Mouse (Mus musculus): ENCODE results near the gene Mthfsd.

Gene Mthfsd

DNA sequence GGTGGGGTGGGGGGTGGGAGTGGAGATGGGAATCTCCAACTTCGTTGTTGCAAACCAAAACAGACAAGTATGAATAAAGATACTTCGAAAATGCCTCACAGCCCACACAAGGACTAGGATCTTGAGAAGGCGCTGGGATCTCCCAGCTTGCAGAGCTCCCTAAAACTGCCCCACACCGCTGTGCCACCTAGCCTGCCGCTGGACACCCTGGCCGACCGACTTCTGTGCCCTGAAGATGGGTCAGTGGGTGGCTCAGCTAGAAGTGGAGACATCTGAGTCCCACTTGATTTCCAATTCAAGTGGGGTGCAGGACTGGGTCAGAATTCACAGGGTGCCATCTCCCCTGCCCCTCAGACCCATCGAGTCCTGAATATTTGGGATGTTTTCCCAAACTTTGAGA, 13.5 kb upstream of the Mthfsd start:
- DNase-seq (ENCODE audit: low spot score in 2 of 2) = no peak

DNA sequence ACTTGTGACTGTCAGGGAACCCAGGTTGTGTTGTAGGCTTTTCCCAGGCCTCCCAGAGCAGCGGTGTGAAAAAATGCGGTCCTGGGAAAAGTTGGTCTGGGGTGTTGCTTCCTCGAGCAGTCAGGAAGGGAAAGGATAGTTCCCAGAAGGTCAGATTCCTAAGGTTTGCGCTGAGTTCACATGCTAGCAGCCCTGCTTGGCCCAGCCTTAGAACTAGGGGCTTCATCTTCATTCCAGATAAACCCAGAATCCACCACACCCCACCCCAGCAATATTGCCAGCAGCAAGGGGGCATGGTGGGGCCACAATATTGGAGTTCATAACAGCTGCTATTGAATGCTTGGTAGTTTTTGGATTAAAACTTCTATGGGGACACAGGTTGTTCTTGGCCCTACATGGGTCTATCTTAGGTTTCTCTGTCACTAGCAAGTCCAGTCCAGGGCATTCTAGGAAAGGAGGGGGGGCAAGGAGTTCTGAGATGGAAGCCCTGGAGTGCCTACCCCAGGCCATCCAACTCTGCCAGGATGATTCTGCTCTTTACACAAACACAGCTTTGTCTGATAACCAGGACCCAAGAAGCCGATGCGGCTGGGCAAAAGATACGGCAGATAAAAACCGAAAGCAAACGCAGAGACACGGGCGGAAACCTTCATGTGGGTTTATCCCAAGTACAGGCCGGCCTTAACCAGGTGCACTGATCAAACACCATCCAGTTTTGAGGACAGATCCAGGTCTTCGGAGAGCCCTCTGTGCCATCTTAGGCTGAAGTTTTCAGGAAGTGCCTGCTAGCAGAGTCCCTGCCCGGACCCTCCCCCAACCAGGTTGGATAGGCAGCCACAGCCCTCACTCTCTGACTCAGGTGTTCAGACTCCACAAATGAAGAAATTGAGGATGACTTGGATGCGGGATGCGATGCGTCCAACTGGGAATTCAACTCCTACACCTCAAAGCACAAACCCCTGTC, 12.5 kb upstream of the Mthfsd start:
- no peak for DNase-seq (ENCODE audit: low spot score in 2 of 2)

DNA sequence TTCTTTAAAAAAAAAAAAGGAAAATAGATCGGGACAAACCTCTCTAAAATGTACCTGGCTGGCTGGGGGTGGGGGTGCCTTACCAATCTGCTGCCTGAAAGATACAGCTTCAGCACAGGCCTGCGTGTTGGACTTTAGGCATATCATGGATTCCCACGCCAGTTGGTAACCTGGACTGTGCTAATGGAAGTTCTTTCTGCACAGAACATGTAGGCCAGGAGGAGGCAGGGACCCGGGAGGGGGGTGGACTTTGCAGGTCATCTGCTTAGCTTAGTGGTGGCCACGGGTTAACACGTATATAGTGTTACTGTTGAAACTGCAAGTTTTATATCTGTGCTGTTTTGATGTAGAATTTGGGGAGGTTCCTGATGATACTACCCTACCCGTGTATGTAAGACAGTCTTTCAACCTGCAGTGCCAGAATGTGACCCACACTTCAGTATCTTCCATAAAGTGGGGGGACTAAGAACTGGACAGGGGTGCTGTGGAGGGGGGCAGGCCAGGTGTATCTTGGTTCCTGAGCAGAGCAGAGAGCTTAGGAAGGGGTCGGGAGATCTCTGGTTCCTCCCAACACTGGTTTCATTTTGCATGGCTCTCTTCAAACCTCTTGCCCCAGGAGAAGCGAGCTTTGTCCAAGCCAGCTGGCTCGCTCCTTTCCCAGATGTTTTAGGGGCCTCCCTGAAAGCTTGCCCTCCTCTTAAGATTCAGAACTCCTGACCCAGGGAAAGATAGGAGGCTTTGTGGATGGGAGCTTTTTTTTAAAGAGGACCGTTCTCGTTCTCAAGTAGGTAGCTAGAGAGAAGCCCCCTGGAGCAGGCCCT, 11.7 kb upstream of the Mthfsd start:
- no peak for DNase-seq (ENCODE audit: low spot score in 2 of 2)

DNA sequence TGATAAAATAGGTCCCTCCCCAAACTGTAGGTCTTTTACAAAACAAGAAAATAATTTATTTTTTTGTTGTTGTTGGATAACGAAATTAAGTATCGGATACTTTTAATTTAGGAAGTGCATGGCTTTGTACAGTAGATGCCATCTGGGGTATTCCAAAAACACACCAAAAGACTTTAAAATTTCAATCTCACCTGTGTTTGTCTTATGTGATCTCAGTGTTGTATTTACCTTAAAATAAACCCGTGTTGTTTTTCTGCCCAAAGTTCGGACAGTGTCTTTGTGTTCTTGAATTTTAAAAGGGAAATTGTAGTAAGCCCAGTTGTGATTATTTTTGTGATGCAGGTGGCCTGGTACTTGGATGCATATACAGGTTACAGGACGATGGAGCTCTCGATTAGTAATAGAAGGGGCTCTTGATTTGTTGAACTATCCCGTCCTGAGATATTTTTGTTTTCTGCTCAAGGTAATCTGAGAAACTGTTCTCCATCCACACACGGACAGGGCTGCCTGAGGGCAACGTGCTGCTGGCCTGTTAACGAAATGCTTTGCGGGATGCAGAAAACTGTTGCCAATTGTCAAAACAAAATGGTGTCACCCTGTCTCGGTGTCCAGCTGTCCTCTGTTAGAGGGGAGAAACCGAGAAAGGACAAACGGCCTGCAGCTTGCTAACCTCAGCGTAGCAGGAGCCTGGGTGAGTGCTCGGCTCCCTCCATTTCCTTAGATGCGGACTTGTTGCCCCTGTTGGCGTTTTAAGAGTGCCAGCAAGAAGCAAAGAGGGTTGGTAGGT, 10.6 kb upstream of the Mthfsd start:
- no peak for DNase-seq (ENCODE audit: low spot score in 2 of 2)

DNA sequence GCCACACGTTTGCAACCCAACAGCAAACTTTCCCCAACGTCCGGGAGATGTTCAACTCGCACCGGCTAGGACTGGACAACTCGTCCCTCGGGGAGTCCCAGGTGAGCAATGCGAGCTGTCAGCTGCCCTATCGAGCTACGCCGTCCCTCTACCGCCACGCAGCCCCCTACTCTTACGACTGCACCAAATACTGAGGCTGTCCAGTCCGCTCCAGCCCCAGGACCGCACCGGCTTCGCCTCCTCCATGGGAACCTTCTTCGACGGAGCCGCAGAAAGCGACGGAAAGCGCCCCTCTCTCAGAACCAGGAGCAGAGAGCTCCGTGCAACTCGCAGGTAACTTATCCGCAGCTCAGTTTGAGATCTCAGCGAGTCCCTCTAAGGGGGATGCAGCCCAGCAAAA, 9.7 kb upstream of the Mthfsd start:
- no peak for DNase-seq (ENCODE audit: low spot score in 2 of 2)

DNA sequence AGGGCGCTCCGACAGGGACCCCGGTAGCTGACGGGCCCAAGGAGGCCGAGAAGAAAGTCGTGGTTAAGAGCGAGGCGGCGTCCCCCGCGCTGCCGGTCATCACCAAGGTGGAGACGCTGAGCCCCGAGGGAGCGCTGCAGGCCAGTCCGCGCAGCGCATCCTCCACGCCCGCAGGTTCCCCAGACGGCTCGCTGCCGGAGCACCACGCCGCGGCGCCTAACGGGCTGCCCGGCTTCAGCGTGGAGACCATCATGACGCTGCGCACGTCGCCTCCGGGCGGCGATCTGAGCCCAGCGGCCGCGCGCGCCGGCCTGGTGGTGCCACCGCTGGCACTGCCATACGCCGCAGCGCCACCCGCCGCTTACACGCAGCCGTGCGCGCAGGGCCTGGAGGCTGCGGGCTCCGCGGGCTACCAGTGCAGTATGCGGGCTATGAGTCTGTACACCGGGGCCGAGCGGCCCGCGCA, 9.0 kb upstream of the Mthfsd start:
- DNase-seq (ENCODE audit: low spot score in 2 of 2) = no peak

DNA sequence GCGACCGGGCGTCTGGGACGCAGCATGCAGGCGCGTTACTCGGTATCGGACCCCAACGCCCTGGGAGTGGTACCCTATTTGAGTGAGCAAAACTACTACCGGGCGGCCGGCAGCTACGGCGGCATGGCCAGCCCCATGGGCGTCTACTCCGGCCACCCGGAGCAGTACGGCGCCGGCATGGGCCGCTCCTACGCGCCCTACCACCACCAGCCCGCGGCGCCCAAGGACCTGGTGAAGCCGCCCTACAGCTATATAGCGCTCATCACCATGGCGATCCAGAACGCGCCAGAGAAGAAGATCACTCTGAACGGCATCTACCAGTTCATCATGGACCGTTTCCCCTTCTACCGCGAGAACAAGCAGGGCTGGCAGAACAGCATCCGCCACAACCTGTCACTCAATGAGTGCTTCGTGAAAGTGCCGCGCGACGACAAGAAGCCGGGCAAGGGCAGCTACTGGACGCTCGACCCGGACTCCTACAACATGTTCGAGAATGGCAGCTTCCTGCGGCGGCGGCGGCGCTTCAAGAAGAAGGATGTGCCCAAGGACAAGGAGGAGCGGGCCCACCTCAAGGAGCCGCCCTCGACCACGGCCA, 8.5 kb upstream of the Mthfsd start:
- no peak for DNase-seq (ENCODE audit: low spot score in 2 of 2)

DNA sequence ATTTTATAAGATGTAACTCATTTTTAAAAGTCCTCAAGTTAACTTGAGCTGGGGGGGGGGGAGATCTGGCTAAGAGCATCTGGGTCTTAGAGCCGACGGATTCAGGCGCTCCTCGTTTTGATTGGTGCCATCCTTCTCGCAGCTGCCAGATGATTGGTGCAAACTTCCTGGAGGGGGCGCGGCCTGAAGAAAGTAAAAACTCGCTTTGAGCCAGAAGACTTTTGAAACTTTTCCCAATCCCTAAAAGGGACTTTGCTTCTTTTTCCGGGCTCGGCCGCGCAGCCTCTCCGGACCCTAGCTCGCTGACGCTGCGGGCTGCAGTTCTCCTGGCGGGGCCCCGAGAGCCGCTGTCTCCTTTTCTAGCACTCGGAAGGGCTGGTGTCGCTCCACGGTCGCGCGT, 7.8 kb upstream of the Mthfsd start, which contains the start of gene Foxc2:
TSS of gene Foxc2 (plus strand) at position 224 of the 400 bp plus-strand sequence.
- peak; percentile 54 to 72 for DNase-seq (ENCODE audit: low spot score in 2 of 2)

DNA sequence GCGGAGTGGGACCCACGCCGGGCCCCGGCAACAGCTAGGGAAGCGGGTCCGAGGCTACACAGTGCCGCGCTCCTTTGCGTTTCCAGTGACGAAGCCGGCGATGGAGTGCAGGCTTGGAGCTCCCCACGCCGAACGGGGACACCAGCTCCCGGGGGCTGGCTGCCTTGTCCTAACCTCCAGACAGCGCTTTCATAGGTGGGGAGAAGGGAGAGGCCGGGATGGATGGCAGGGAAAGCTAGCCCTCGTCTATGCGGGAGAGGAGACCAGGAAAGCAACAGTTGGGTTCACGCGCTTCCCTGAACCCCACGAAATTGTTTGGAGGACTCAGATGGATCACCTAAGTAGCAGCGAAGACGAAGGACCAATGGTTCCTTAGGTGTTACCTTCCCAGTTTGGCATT, 6.9 kb upstream of the Mthfsd start:
- DNase-seq (ENCODE audit: low spot score in 2 of 2) = no peak

DNA sequence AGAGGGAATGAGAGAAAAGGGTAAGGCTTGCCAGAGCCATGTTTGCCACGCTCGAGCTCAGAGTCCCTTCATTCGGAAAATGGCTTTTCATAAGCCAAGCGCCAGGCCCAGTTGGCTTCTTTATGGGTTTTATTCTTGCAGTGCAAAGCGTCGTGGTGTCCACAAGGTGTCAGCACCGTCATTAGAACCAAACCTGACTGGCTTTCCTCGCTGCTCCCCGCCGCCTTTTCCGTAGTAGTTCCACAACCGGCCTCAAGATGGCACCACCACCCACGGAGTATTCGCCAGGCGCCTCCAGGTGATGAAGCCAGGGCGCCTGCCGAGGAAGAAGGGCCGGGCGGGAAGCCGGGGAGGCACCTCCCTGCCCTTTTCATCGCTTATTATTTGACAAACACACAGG, 5.1 kb upstream of the Mthfsd start:
- DNase-seq (ENCODE audit: low spot score in 2 of 2) = peak; percentile 90 to 97

DNA sequence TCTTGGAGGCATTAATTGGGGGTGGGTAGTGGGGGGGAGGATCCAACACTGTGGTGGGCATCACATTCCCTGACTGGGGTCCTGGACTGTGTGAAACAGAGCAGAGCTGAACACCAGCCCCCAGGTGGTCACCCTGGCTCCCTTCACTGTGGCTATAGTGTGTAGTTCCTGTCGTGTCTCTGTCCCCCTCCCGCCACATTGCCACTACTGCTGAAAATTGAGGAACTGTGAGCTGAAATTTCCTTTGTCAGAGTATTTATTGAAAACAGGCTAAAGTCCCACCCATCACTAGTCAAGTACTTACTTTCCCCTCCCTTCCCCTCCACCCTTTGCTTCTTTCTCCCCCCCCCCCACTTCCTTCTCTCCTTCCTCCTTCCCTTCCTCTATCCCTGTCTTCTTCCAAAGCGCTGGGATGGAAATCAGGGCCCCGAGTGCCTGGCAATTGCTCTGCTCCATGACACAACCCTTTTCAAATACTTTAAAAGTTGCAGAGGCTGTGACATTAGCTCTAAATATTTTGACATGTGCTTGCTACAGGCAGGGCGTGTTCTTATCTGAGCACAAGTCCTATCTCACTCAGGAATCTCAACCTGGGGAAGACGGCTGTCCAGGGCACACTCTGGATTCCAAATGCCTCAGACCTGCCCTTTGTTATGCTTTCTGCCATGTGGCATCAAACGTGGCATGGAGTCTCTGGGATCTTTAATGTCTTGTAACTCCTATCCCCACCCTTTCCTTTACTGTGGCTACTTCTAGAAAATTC, 3.1 kb upstream of the Mthfsd start:
- DNase-seq (ENCODE audit: low spot score in 2 of 2) = no peak

DNA sequence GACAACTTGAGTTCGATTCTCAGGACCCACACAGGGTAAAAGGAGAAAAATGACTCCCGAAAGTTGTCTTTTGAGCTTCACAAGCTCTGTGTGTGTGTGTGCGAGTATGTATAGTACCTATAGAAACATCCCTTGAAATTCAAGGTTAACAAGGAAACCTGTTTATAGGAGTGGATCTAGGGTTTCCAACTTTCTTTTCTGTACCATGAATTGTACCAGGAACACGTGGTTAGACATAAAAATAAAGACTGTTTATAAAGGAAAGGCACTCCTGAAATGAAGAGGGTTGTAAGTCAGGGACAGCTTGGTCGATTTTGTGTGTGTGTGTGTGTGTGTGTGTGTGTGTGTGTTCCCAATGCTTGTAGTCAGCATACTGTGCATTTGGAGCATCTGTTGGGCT, 465 bp upstream of the Mthfsd start:
- DNase-seq (ENCODE audit: low spot score in 2 of 2) = no peak

DNA sequence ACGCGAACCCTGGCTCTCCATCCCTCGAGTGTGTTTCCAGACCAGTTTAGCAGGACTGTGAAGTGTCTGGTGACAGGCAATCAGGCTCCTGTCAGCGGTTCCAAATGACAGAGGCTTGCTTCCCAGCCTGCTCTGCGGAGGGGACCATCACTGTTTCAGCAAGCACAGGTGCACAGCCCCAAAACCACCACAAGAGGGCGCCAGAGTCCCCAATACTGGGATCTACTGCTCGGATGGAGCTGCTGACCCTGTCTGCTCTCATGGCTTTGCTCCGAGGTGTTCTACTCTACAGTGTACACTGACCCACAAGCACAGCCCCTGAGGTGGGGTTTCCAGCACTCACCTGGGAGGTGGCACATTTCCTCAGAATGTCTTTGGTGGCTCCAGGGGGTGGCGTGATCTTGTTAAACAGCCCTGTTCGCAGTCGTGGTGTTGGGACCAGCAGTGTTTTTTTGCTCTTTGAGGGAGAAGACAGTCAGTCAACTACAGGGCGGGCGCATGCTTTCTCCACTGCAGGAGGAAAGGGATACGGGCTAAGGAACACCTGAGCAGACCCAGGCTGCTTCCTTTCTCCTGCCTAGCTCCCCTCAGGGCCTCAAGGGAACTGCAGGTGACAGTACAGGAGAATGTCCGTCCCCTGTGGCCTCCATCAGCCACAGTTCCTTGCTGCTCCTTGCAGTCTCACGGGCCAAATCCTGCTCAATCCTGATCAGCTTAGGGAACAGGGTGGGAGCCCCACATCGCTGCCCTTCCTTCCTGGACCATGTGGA, 4.0 kb downstream of the Mthfsd start:
- DNase-seq (ENCODE audit: low spot score in 2 of 2) = peak; percentile 76 to 92

DNA sequence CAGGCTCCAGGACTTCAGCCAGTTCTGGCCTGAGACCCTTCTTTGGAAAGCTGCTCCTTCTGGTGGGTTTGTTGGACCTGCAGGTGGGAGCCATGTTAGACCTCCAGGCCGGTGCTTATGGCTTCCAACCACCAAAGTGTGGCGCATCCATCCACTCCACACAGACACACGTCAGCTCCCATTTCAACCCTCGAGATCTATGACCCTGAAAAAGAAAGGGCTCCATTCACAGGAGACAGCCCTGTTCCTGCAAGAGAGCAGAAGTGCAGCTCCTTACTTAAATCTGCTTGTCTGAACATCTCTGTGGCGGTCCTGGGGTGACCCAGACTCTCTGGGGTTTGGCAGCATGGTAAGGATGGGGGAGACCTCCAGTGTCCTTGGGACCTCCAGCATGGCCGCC, 14.7 kb downstream of the Mthfsd start:
- no peak for DNase-seq (ENCODE audit: low spot score in 2 of 2)

DNA sequence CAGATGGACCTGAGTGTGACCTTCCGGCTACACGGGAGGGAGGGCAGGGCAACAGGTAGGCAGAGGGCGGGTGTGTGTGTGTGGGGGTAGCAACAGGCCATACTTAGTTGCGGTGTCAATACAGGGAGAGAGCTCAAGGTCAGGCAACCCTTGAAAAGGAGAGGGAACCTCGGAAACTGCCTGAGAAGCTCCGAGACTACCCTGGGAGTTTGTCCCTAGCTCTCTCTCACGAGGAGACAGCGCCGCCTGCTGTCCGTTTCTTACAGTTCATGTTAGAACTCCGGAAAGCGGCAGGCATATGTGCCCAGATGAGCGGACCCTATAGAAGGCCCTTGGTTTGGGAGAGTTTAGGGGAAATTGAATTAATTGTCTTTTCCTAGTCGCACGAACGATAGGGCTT, 15.6 kb downstream of the Mthfsd start:
- DNase-seq (ENCODE audit: low spot score in 2 of 2) = peak; percentile 70 to 90

DNA sequence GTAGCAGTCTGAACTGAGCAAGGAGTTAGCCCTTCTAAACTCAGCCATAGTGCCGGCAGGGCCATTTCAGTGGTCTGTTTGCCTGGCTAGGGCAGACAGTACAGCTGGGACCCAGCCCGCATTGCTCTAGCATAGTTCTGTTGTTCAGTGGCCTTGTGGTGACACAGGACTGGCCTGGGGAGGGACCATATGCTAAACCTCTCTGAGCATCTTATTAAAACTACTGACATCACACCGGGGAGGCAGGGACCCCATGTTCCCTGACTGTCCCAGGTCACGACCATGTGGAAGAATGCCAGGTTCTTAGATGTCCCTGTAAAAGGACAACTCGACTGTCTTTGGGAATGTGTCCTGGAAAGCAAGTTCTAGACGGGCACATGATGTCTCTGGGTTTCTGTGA, 16.1 kb downstream of the Mthfsd start:
- DNase-seq (ENCODE audit: low spot score in 2 of 2) = no peak

DNA sequence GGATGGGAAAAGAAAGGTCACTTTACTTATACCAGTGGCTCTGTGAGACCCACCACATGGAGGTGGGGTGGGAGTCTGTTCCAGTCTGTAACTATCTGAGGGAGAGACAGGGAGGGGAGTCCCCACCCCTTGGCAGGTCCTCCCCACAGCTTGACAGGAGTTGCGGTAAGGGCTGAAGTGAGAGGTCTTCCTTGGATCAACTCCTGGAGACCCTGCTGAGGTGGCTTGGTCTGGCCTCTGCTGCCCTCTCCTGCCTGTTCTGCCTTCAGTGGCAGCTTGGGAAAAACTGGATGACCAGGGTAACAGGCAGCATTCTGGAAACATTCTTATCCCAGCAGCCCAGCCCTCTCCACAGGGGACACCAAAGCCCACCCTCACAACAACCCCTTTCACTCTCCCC, 17.5 kb downstream of the Mthfsd start:
- no peak for DNase-seq (ENCODE audit: low spot score in 2 of 2)

DNA sequence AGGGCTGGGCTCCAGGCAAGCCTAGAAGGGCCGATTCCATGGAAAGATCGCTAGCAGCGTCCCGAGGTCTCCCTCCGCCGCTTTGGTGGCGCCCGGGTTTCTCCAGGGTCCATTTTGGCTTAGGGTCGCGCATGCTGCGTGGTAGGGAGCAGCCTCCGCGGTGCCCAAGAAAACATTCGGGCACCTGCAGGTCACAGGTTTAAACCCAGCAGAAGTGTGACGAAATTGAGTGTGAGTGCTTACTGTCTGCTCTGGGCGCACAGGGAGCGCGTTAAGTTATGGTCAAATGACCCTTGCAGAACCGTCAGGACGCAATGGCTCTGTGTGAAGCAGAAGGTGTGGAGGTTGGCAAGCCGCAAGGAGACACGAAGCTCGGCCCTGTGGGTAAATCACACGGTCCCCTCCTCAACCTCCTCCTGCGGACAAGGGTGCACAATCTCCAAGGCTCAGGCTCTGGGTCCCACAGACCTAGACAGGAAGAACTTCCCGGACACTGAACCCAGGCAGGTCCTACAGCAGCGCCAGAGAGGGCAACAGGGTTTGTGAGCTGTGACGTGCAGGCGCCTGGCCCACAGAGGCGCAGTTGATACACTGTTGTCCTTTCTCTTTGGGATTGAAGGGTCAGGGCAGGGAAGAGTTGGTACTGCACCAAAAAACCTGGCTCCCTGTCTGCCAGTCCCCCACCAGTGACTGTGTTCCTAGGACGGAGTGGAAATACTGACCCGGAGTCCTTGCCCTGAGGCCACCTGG, 18.4 kb downstream of the Mthfsd start:
- no peak for DNase-seq (ENCODE audit: low spot score in 2 of 2)
